Mouse (Mus musculus) limb, embryonic 15.5 days (tissue): Measurements from ENCODE around the gene Gm10322. TPM values are rescaled to one million over a fixed set of nuclear protein-coding genes. Genes with fewer than 3 reads are reported as not detected.

Source experiments
- ATAC-seq: fragments of 200-750 bp; cut with Nextera tagmentation; 2 replicates; pipeline ENCODE4 v1.8.0; 2017; ENCODE audit warnings: low read depth, moderate TSS enrichment; ENCODE audit not compliant: insufficient number of reproducible peaks, low FRiP score, low TSS enrichment
- H3K27ac ChIP-seq: fragments of 300-500 bp; sonication (generic); 2 replicates; pipeline ENCODE4 v1.5.1; 2015; ENCODE audit warnings: moderate library complexity, mild to moderate bottlenecking, inconsistent platforms
- H3K27me3 ChIP-seq: fragments of 300-500 bp; sonication (generic); 2 replicates; pipeline ENCODE4 v1.6.1; 2015; ENCODE audit warnings: inconsistent platforms
- H3K36me3 ChIP-seq: fragments of 300-500 bp; sonication (generic); 2 replicates; pipeline ENCODE4 v1.6.1; 2015; ENCODE audit warnings: inconsistent platforms
- H3K4me1 ChIP-seq: fragments of 300-500 bp; sonication (generic); 2 replicates; pipeline ENCODE4 v1.6.1; 2015; ENCODE audit warnings: inconsistent platforms
- H3K4me2 ChIP-seq: fragments of 300-500 bp; sonication (generic); 2 replicates; pipeline ENCODE4 v1.6.1; 2015; ENCODE audit warnings: mild to moderate bottlenecking, inconsistent platforms
- H3K4me3 ChIP-seq: fragments of 300-500 bp; sonication (generic); 2 replicates; pipeline ENCODE4 v1.5.1; 2015; ENCODE audit warnings: mild to moderate bottlenecking, inconsistent platforms
- H3K9ac ChIP-seq: fragments of 300-500 bp; sonication (generic); 2 replicates; pipeline ENCODE4 v1.6.1; 2015; ENCODE audit warnings: inconsistent platforms
- H3K9me3 ChIP-seq: fragments of 300-500 bp; sonication (generic); 2 replicates; pipeline ENCODE4 v1.6.1; 2016; ENCODE audit warnings: inconsistent platforms
- WGBS: fragments of 180-500 bp; shearing (Covaris S2); methylation state at CpG from one replicate; pipeline ENCODE4 v1.1.7; 2015; 5-methylcytosine and 5-hydroxymethylcytosine counted together
- polyA plus RNA-seq: library from polyadenylated mRNA; unstranded; fragments of >200 nt; fragmentation: Nextera tagmentation; extraction: Ambion mirVana; gene quantifications from 2 replicates; pipeline ENCODE4 v1.2.1, GENCODE M21; 2015

The Gm10322 gene
- polyA plus RNA-seq, 1 experiment from 2014 or later = not detected

DNA sequence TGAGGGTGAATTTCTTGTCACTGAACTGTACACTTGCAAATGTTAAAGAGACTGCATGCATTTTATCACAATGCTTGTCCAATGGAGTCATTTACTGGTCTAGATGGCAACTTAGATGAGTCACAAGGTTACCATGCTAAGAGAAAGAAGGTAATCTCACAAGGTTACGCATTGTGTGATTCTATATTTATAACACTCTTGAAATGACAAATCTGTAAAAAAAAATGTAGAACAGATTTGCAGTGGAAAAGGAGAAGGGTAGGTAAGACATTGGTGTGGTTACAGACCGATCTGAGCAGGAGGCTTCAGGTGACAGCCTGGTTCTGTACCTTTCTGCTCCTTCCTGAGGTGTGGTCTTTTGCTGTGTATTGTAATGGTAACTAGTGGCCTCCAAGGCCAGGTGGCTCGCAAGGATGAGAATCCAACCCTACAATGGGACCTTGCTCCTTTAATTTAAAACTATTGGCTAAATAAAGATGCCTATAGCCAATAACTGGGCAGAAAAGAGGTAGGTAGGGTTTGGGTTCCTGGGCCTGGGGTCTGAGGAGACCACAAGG is 35.2 kb upstream of the Gm10322 start:
- H3K36me3 ChIP-seq = 0 out of 2 replicates have a peak, but pooled peaks cover 3% of the 10 kb centered on the region
- H3K9ac ChIP-seq = no peak overlapping the region
- no peaks in the 10 kb centered on the region for H3K9me3 ChIP-seq
- H3K4me3 ChIP-seq = no peak overlapping the region
- H3K4me2 ChIP-seq = no peak overlapping the region
- H3K27ac ChIP-seq = no peak overlapping the region
- H3K4me1 ChIP-seq = peaks cover 22% of the 10 kb centered on the region
- no peaks in the 10 kb centered on the region for H3K27me3 ChIP-seq
- WGBS = 90% methylated on average over 3 of the region's 3 CpGs
- ATAC-seq = no peak

GRCm38 (mm10) chr10:59581826-59582543 is 33.9 kb upstream of the Gm10322 start:
- Histone ChIP-seq H3K4me3 (no peak overlapping the region), H3K4me2 (no peak overlapping the region), H3K36me3 (0 out of 2 replicates have a peak, but pooled peaks cover 3% of the 10 kb centered on the region), H3K27me3 (no peaks in the 10 kb centered on the region), H3K4me1 (peaks cover 14% of the 10 kb centered on the region), H3K27ac (no peak overlapping the region), H3K9ac (no peak overlapping the region), H3K9me3 (no peaks in the 10 kb centered on the region)
- ATAC-seq = no peak
- WGBS = 84% methylated on average over 1 of the region's 1 CpGs

GRCm38 (mm10) chr10:59585621-59586020 is 30.2 kb upstream of the Gm10322 start:
- no peak overlapping the region for H3K27ac ChIP-seq
- WGBS = 87% methylated on average over 5 of the region's 5 CpGs
- no peak overlapping the region for H3K4me2 ChIP-seq
- H3K4me3 ChIP-seq = no peak overlapping the region
- H3K27me3 ChIP-seq = no peaks in the 10 kb centered on the region
- H3K9me3 ChIP-seq = no peaks in the 10 kb centered on the region
- 0 out of 2 replicates have a peak, but pooled peaks cover 3% of the 10 kb centered on the region for H3K36me3 ChIP-seq
- no peaks in the 10 kb centered on the region for H3K4me1 ChIP-seq
- ATAC-seq = no peak
- H3K9ac ChIP-seq = no peak overlapping the region

DNA sequence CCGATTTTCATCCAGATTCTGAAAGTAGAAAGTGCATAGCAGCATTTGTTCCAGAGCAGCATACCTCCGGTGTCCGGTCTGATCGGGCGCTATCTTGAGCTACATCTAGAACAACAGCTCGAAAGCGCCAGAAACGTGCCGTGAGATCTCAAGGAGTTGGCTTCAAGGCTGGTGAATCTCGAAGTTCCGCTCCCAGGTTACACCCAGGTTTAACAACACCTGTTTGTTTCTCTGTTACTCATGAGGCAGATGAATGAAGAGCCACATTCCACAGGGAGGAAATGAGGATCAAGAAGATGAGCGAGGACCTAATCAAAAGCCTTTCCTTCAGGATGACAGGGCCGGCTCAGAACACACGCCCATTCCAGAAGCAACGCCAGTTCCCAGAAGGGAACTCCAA is 29.0 kb upstream of the Gm10322 start:
- no peak overlapping the region for H3K4me3 ChIP-seq
- H3K9me3 ChIP-seq = no peaks in the 10 kb centered on the region
- no peaks in the 10 kb centered on the region for H3K27me3 ChIP-seq
- H3K36me3 ChIP-seq = 0 out of 2 replicates have a peak, but pooled peaks cover 3% of the 10 kb centered on the region
- H3K27ac ChIP-seq = no peak overlapping the region
- WGBS = 83% methylated on average over 15 of the region's 15 CpGs
- H3K9ac ChIP-seq = no peak overlapping the region
- H3K4me1 ChIP-seq = no peaks in the 10 kb centered on the region
- ATAC-seq = no peak
- H3K4me2 ChIP-seq = no peak overlapping the region

DNA sequence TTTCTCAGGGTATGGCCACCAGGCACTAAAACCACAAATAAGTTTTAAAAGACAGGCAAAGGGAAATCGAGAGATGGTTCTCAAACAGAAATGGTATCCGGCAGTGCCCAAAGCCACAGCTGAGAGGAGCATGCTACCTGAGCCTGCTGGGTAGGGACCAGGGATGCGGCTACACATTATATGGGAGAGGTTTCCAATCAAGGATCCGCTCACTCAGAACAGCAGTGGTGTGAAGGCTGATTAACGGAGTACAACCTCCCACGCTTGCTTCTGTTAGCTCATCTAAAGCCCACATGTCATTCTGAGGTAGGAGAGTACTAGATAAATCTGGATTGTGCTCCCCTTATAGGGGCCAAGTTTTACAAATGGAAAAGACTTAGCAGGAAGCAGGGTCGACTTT is 27.7 kb upstream of the Gm10322 start:
- no peak for ATAC-seq

GRCm38 (mm10) chr10:59589420-59589819 is 26.4 kb upstream of the Gm10322 start:
- Histone ChIP-seq H3K9me3 (no peaks in the 10 kb centered on the region), H3K36me3 (no peaks in the 10 kb centered on the region), H3K27me3 (no peaks in the 10 kb centered on the region), H3K9ac (no peak overlapping the region), H3K4me2 (no peak overlapping the region), H3K4me1 (peaks cover 9% of the 10 kb centered on the region), H3K27ac (no peak overlapping the region), H3K4me3 (no peak overlapping the region)
- no peak for ATAC-seq
- 72% methylated on average over 7 of the region's 7 CpGs for WGBS

More for the DNA sequence above, 27.7 kb upstream of the Gm10322 start:
- no peak overlapping the region for H3K9ac ChIP-seq
- H3K4me1 ChIP-seq = no peaks in the 10 kb centered on the region
- H3K27me3 ChIP-seq = no peaks in the 10 kb centered on the region
- 0 out of 2 replicates have a peak, but pooled peaks cover 3% of the 10 kb centered on the region for H3K36me3 ChIP-seq
- H3K9me3 ChIP-seq = no peaks in the 10 kb centered on the region
- H3K4me2 ChIP-seq = no peak overlapping the region
- no peak overlapping the region for H3K4me3 ChIP-seq
- H3K27ac ChIP-seq = no peak overlapping the region
- 87% methylated on average over 7 of the region's 7 CpGs for WGBS

GRCm38 (mm10) chr10:59589856-59590255 is 26.0 kb upstream of the Gm10322 start:
- 80% methylated on average over 13 of the region's 13 CpGs for WGBS
- Histone ChIP-seq H3K36me3 (no peaks in the 10 kb centered on the region), H3K4me2 (no peak overlapping the region), H3K27ac (no peak overlapping the region), H3K9ac (no peak overlapping the region), H3K4me3 (no peak overlapping the region), H3K27me3 (no peaks in the 10 kb centered on the region), H3K9me3 (no peaks in the 10 kb centered on the region), H3K4me1 (peaks cover 9% of the 10 kb centered on the region)
- ATAC-seq = no peak

DNA sequence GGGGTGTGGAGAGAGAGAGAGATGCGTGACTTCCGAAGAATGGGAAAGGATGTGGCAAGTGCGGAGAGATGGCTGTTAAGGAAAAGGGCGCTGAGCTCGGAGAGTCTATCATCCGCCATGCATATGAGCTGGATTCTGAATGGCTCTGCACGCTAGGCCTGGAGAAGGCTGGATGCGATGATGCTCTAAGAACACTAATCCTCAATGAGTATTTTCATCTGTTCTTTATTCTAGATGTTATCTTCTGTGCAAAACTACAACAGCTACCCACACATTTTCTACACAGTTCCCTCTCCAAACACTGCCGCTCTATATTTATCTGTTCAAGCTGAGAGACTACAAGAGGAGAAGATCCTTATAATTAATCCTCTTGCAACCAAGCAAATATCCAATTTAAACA is 25.3 kb upstream of the Gm10322 start:
- Histone ChIP-seq H3K4me3 (no peak overlapping the region), H3K36me3 (no peaks in the 10 kb centered on the region)
- ATAC-seq = no peak

GRCm38 (mm10) chr10:59593826-59594570 is 21.9 kb upstream of the Gm10322 start:
- no peak overlapping the region for H3K4me3 ChIP-seq
- H3K9me3 ChIP-seq = no peaks in the 10 kb centered on the region
- peaks cover 9% of the 10 kb centered on the region for H3K4me1 ChIP-seq
- ATAC-seq = no peak
- no peak overlapping the region for H3K4me2 ChIP-seq
- 60% methylated on average over 13 of the region's 13 CpGs for whole genome bisulfite sequencing
- peaks cover 7% of the 10 kb centered on the region; the same call in 1 of the 2 replicates for H3K36me3 ChIP-seq
- H3K27me3 ChIP-seq = no peaks in the 10 kb centered on the region
- H3K27ac ChIP-seq = no peak overlapping the region
- no peak overlapping the region for H3K9ac ChIP-seq

More for the DNA sequence above, 25.3 kb upstream of the Gm10322 start:
- no peak overlapping the region for H3K4me2 ChIP-seq
- H3K27me3 ChIP-seq = no peaks in the 10 kb centered on the region
- no peak overlapping the region for H3K27ac ChIP-seq
- H3K9ac ChIP-seq = no peak overlapping the region
- WGBS = 96% methylated on average over 9 of the region's 9 CpGs
- H3K4me1 ChIP-seq = peaks cover 9% of the 10 kb centered on the region
- no peaks in the 10 kb centered on the region for H3K9me3 ChIP-seq

DNA sequence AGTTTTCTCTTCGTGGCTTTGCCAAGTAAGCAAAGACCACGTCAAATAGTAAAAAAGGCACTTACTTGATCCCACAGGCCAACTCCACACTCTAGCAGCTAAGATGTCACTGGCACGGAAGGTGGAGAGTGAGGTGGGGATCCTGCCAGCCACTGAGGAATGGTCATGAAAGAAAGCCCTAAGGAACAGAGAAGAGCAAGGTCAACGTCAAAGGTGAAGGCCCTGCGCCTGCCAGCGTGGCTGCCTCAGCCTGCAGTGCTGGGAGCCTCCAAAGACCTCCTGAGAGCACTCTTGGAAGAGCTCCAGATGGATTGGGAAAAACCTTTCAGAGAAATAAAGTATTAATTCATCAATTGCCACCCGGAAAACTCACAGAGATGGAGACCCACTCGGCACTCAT is 15.3 kb upstream of the Gm10322 start:
- no peaks in the 10 kb centered on the region for H3K27me3 ChIP-seq
- peaks cover 19% of the 10 kb centered on the region for H3K4me1 ChIP-seq
- no peaks in the 10 kb centered on the region for H3K9me3 ChIP-seq
- no peak overlapping the region for H3K9ac ChIP-seq
- no peak for ATAC-seq
- H3K4me2 ChIP-seq = no peak overlapping the region
- 59% methylated on average over 8 of the region's 8 CpGs for WGBS
- H3K36me3 ChIP-seq = peaks cover 7% of the 10 kb centered on the region
- H3K27ac ChIP-seq = no peak overlapping the region
- no peak overlapping the region for H3K4me3 ChIP-seq

GRCm38 (mm10) chr10:59602043-59602442 is 13.8 kb upstream of the Gm10322 start:
- WGBS = 43% methylated on average over 8 of the region's 8 CpGs
- peaks cover 2% of the 10 kb centered on the region for H3K36me3 ChIP-seq
- no peak overlapping the region for H3K4me2 ChIP-seq
- peaks cover 19% of the 10 kb centered on the region for H3K4me1 ChIP-seq
- H3K9me3 ChIP-seq = no peaks in the 10 kb centered on the region
- no peak overlapping the region for H3K9ac ChIP-seq
- no peak overlapping the region for H3K4me3 ChIP-seq
- ATAC-seq = no peak
- H3K27ac ChIP-seq = peak overlapping the region; percentile 22; the same call in 1 of the 2 replicates
- no peaks in the 10 kb centered on the region for H3K27me3 ChIP-seq

DNA sequence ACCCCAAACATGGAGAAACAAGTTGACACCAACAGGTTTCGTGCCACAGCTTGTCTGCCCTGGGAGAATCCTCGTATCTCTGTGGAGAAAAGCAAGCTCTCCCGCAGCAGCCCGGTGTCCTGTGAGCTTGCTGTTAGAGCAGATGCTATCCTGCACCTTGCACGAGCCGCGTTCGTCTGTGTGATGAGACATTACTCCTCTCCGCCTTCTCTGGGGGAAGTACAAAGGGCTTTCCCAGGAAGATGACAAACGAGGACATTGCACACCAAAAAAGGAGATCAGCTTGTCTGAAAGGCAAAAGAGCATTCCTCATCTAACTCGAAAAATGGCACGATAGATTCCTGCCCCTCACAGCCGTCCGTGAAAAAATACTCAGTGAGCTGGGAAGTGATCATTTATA is 13.0 kb upstream of the Gm10322 start:
- Histone ChIP-seq H3K9ac (no peak overlapping the region), H3K9me3 (no peaks in the 10 kb centered on the region), H3K36me3 (no peaks in the 10 kb centered on the region; the same call in 1 of the 2 replicates), H3K27ac (no peak overlapping the region), H3K4me1 (peaks cover 19% of the 10 kb centered on the region), H3K4me3 (no peak overlapping the region), H3K27me3 (no peaks in the 10 kb centered on the region), H3K4me2 (no peak overlapping the region)
- no peak for ATAC-seq
- WGBS = 62% methylated on average over 14 of the region's 14 CpGs
